Mouse (Mus musculus) bone marrow, adult 2 months (tissue): ENCODE results near the gene Slc24a4.

ENCODE experiments used
- CTCF ChIP-seq: fragments of 200-500 bp; IDR thresholded peaks from 2 replicates; pipeline ENCODE4 v1.5.1; 2011; ENCODE audit warnings: low read length, control low read depth; ENCODE audit not compliant: control insufficient read depth, insufficient read depth
- POLR2A ChIP-seq: fragments of 200-500 bp; IDR thresholded peaks from 2 replicates; pipeline ENCODE4 v1.6.1; 2011; ENCODE audit warnings: low read depth, mild to moderate bottlenecking, control low read depth, low read length, borderline replicate concordance; ENCODE audit not compliant: control insufficient read depth

GRCm38 (mm10) chr12:102308457-102309011, 180.0 kb downstream of the Slc24a4 start:
- no peak for TF ChIP-seq CTCF
- no peak for TF ChIP-seq POLR2A
